Mouse (Mus musculus): ENCODE data around the gene Ccl6.

GRCm38 (mm10) chr11:83597796-83598195 is 4.9 kb upstream of the Ccl6 start:
- no peak for TF ChIP-seq CTCF (IDR thresholded peaks at IDR 0.05; ENCODE audit: control insufficient read depth, insufficient read depth, low read length)
- no peak for TF ChIP-seq POLR2A (IDR thresholded peaks at IDR 0.05; ENCODE audit: borderline replicate concordance, control insufficient read depth, low read depth, low read length)
